Mouse (Mus musculus) liver, postnatal 0 days (tissue): ENCODE results near the gene Twnk.

Source experiments
- CTCF ChIP-seq: sonication (generic); IDR thresholded peaks from 2 replicates; pipeline ENCODE4 v1.5.1; 2016; ENCODE audit warnings: antibody characterized with exemption, low read depth
- EP300 ChIP-seq: IDR thresholded peaks from 2 replicates; pipeline ENCODE4 v1.6.1; 2016; ENCODE audit warnings: antibody characterized with exemption, low read depth, mild to moderate bottlenecking

DNA sequence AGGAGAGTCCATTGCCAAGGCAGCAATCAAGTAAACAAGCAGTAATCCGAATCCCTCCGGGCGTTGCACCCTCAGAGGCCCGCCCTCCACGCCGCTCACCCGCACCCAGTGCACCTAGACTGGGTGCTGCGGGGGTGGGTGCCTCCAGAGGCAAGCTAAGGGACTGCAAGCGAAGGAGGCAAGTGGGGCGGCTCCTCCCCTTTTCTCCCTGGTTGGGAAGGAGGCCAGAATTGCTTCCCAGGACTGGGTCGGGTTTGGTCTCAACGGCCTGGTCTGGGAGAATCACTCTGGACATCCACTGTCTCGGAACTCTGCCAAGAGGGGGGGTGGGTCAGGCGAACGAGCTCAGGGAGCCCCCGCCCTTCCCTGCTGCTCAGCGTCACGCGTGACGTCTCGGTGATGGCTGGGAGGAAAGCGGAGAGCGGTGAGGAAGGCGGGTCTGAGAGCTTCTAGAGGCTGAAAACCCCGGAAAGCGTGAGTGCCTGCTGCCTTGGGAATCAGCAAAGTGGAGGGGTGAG, 42.0 kb downstream of the Twnk start, which contains the start of gene Sfxn3:
- TF ChIP-seq CTCF (peak; percentile 85), EP300 (no peak)
